Mouse (Mus musculus): Measurements from ENCODE around the gene Dnajb12.

DNA sequence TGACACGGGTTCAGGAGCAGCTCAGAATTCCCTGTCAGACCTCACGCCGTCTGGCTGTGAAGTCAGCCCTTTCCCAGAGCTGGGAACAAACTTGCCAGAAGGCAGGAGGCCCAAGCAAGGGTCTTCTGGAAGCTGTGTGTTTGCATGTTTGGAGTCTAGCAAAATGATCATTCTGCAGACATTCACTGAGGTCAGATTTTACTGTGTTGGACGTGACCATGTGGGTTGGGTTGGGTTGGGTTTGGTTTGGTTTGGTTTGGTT, 20.7 kb downstream of the Dnajb12 start:
- TF ChIP-seq CTCF (IDR thresholded peaks at IDR 0.05; ENCODE audit: borderline replicate concordance, insufficient read depth, low read length) (no peak), POLR2A (IDR thresholded peaks at IDR 0.05; ENCODE audit: low read depth, low read length) (no peak)
